Mouse (Mus musculus): Measurements from ENCODE around the gene Cacna1a.
A peak's percentile ranks its signal among the peaks of the same experiment; 100 is the strongest.

Cacna1a gene

DNA sequence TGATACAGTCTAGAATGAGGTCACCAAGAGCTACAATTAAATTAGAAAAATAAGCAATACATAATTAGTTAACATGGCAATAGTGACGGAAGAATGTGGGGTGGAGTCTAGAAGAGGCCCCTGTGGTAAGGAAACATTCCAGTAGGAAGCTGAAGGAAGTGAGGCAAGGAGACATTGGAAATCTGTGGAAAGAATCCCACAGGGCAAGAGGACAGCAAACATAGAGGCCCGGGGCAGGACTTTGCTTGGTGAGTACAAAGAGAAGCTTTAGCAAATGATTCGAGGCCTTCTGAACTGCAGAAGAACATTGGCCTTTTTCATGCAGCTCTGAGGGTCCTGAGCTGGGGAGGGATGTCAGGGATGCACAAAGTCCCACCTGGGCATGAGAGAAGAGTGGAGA, at the start of gene Cacna1a:
Gene Cacna1a (plus strand): TSS at position 166 of the 400 bp plus-strand sequence.
- DNase-seq, result no peak

- no peak for DNase-seq
These were observed 49.7 kb upstream of the Cacna1a start for GRCm38 (mm10) chr8:84338493-84338892.

DNA sequence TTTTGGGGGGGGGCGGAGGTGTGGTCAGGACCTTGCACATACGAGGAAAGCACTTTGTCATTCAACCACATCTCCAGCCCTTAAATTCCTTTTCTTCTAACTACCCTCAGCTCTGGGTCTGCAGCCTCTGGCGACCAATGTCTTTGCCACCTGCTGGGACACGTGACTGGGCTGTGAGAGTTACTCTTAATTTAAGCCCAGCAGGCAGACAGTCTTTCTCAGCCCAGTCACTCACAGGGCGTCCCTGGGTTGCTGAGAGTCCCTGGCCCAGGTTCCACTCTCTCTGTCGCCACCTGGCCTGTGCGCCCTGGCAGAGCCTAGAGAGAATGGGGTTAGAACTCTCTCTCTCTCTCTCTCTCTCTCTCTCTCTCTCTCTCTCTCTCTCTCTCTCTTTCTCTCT, 48.9 kb upstream of the Cacna1a start:
- DNase-seq, result no peak

GRCm38 (mm10) chr8:84339867-84340266, 48.4 kb upstream of the Cacna1a start:
- DNase-seq, result no peak

DNA sequence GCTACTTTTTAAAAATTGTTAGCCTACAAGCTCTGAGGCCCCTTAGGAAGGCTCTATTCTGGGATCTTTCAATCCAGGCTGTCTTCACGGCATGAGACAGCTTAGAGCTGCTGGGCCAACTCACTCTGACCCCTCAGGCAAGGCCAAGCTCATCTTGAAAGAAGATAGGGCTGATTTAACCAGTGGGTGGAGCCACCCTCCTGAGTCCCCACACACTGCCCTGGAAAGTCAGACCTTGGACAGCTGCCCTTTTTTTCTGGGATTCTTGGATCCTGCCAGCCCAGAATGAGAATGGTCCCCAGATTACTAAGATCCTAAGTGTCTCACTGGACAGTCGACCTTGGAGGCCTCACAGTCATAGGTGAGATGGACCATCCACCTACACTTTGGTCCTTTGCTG, 47.6 kb upstream of the Cacna1a start:
- no peak for DNase-seq

GRCm38 (mm10) chr8:84345493-84345892, 42.7 kb upstream of the Cacna1a start:
- no peak for DNase-seq

DNA sequence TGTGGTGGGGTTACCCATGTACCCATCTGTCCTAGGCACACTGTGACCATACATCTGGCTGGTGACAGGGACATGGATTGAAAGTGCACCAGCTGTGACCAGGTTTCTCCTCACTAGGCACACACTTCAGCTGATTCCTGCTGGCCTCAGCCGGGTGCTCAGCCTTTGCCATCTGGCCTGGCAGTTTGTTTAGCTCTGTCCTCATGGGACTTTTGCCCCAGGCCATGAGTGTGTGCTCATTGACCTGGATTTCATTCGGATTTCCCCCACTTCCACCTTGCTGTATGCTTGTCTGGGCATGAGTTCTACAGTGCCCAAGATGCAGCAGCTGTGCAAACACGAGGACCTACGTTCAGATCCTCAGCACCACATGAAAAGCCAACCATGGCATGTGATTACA, 41.8 kb upstream of the Cacna1a start:
- DNase-seq, result no peak

- no peak for DNase-seq
These were observed 38.7 kb upstream of the Cacna1a start for GRCm38 (mm10) chr8:84349526-84349925.

- no peak for DNase-seq
These were observed 37.3 kb upstream of the Cacna1a start for GRCm38 (mm10) chr8:84350960-84351359.

DNA sequence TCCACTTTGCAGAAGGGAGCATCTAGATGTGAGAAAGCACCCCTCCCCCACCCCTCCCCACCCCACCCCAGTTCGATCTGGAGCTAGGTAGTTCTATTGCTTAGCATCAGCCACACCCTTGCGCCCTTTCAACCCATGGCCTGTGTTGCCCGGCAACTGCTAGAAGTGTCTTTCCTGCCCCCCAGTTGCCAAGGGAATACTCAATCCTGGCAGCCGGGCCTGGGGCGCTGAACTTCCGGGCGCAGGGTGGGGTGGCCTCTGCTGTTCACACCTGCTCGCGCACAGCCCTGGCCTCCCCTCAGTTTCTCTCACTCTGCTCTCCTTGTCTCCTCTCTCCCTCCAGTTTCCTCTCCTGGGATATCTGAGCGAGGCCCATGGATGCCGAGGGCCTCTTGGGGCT, 31.8 kb upstream of the Cacna1a start:
- no peak for DNase-seq

DNA sequence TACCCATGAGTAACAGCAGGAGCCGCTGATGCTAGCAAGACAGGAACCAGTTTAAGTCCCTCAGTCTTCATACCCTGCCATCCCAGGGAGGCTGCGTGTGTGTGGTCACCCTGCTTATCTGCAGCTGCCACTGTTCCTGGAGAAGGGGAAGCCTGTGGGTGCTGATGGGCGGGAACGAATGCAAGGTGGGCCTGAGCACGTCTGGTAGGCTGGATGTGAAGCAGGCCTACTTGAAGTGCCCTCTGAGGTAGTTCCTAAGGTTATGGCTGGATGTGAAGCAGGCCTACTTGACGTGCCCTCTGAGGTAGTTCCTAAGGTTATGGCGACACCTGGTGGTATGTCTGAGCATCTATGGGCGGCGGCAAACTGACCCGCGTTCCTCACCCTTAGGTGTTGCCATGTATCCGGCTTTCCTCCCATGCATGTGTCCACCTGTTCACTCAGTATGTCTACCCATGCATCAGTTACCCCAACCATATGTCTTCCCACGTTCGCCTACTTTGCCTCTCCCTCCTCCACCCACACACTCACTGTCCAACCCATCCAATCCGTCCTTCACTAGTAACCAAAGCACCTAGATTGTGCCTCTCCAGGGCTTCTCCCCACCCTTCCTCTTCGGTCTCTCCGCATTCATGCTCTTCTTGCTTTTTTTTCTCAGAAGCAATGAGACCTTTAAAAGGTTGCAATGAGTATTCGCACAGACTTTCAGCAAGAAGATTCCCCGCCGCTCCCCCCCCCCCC, 30.4 kb upstream of the Cacna1a start:
- peak; percentile 72 for DNase-seq

GRCm38 (mm10) chr8:84363428-84364134, 24.7 kb upstream of the Cacna1a start:
- DNase-seq, result peak; percentile 92

DNA sequence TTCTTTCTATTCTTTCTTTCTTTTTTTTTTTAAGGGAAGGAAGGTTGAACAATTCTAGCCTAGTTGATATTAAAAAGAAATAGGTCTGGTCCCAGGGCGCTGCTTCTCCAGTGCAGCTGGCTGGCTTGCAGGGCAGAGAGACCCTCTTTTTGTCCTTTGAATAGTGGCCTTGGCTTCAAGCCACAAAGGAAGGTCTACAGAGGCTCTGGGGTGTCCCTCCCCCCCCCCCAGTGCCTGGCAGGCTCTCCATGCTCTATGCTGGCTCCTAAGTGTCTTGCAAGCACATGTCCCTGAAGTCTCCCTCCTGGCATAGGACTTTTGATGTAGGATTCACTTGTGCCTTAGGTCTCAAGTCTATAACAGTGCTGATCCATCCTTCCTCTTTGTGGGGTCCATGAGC, 23.0 kb upstream of the Cacna1a start:
- no peak for DNase-seq

- no peak for DNase-seq
These were observed 17.3 kb upstream of the Cacna1a start for GRCm38 (mm10) chr8:84370972-84371371.

DNA sequence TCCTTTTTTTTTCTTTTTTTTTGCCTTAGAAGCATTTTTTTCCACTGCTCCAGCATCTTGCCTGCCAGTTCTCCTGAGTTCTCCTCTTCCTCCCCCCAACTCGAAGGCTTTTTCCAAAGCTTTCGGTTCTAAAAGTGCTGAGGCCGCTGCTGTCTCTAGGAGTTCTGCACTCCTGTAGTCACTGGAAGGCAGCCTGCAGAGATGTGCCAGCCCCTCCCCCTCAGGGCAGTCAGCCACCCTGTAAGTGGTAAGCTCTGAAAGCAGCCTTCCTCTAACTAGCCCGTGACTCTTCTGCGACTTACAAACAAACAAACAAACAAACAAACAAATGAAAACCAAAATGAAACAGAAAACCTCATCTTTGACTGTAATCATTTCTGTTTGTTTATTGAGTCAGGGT, 13.2 kb upstream of the Cacna1a start:
- DNase-seq, result no peak

- DNase-seq, result no peak
These were observed 12.4 kb upstream of the Cacna1a start for GRCm38 (mm10) chr8:84375803-84376202.

- DNase-seq, result no peak
These were observed 11.7 kb upstream of the Cacna1a start for GRCm38 (mm10) chr8:84376564-84376963.

DNA sequence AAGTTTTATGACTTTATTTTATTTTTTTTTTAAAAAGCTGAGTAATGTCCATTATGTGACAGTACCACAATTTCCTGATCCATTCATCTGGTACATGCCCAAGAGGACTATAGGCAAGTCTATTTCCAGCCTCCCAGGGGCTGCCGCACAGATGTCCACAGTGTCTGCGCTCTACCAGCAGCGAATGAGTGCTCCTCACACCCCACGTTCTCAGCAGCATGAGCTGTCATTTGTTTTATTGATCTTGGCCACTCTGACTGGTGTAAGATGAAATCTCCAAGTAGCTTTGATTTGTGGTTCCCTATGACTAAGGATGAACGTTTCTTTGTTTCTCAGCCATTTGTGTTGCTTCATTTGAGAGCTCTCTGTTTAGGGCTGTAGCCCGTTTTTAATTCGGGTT, 6.6 kb upstream of the Cacna1a start:
- no peak for DNase-seq

GRCm38 (mm10) chr8:84388773-84389172, 533 bp downstream of the Cacna1a start:
- DNase-seq, result no peak

DNA sequence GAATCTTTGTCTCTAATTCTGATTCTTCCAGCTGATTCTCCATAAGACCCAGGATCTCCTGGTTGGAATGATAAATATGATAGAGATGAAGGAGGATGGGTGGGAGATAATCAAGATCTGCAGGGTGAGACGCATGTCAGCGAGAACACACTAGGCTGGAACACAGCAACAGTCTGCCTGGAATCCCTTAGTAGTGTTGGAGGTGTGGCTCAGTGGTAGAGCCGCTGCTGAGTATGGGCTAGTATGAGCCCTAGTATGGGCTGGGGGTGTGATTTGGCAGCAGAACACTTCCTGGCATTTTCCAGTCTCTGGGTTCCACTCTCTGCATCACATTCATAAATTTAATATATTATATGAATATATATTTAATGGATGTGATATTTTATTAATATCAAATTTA, 933 bp downstream of the Cacna1a start:
- no peak for DNase-seq

GRCm38 (mm10) chr8:84391611-84392010, 3.4 kb downstream of the Cacna1a start:
- no peak for DNase-seq

GRCm38 (mm10) chr8:84395751-84396457, 7.7 kb downstream of the Cacna1a start:
- no peak for DNase-seq

DNA sequence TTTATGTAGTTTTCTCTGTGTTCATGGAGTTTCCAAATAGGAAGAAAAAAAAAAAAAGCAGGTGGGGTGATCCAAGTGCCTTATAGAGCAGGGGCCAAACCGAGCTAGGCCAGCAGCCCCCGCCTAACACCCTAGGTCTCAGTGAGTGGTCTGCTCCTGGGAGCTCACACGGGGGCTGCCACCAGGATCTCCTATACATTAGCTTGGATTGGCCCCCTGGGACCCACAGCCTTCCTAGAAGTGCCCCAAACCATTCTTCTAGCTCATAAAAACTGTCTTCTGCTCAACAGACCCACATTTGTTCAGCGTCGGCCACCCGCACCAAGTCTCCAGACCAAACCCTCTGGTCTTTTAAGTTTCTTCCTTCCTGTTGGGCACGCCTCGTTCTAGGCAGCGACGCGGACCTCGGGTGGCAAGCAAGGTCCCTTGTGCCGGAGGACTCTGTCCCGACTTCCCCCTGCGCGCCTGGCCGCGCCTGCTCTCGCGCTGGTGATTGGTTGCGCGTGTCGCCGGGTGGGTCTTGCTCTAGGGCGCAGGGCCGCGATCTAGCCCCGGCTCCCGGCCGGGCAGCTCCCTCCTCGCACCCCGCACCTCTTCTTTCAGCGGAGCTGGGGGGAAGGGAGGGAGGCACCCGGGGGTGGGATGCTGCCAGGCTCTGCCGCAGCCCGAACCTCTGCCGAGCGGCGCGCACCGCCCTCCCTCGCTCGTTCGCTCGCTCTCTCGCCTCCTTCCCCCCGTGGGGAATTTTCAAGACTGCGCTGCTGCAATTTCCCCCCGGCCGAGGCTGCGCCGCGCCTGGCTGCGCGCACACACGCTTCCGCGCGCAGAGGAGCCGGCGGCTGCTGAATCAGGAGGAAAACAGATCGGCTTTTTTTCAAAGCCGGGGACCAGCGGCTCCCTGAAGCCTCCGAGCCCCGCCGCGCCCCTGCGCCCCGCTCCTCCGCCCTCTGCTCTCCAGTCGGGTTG, 25.9 kb downstream of the Cacna1a start:
- peak; percentile 66 for DNase-seq

All from right cerebral cortex, postnatal 4 days (tissue).